Mouse (Mus musculus) layer of hippocampus, adult 2 months (tissue): ENCODE measurements around the gene Prkd2. TPM values are rescaled to one million over a fixed set of nuclear protein-coding genes. Genes with fewer than 3 reads are reported as not detected.

Experiments used
- DNase-seq, 2 experiments: peaks; one replicate each; pipeline ENCODE4 v3.0.0; 2022; ENCODE audit warnings: low spot score in 2 of 2
- H3K27ac ChIP-seq: fragments of 200-600 bp; 2 replicates; pipeline ENCODE4 v1.8.1; 2022
- H3K4me3 ChIP-seq: fragments of 200-600 bp; 2 replicates; pipeline ENCODE4 v1.8.1; 2022; ENCODE audit warnings: mild to moderate bottlenecking
- CTCF ChIP-seq: fragments of 200-600 bp; conservative IDR thresholded peaks from 2 replicates; pipeline ENCODE4 v1.8.1; 2022; ENCODE audit warnings: antibody characterized with exemption, mild to moderate bottlenecking, moderate library complexity
- total RNA-seq, 2 experiments: library from RNA; stranded (reverse); gene quantifications; 2 replicates each; pipeline ENCODE4 v1.2.3; 2021

Prkd2 gene
- total RNA-seq, 2 experiments from 2014 or later: 6.5 to 7.3 TPM

DNA sequence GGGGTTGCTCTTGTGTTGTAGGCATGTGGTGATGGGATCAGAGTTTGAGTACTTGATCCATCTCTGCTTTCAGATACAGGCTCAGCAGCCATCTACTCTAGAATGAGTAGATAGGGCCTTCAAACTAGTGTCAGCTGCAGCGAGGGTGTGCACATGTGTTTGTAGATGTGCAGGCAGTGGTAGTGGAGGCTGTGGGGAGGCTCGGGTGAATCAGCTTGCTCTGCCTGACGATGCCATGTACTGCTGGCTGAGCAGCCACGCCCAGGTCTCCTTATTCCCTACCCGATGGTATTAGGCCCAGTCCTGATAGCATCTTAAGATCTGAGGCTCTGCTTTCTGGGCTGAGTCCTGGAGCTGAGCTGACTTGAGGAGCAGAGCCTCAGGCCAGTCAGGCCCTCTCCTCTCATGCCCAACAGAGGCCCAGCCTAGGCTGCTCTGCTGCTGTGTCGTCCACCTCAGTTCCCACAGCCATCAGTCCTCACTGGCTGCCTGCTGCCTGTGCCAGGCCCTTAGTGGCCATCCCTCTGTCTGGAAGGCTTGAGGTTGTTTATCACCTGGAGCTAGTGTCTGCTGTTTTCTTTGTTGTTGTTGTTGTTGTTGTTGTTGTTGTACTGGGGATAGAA is 3.8 kb upstream of the Prkd2 start:
- no peak for DNase-seq
- peak overlapping the region; percentile 51 for H3K27ac ChIP-seq
- no peak for TF ChIP-seq CTCF
- no peak overlapping the region for H3K4me3 ChIP-seq

- Histone ChIP-seq H3K27ac (peak overlapping the region; percentile 51; the same call in 1 of the 2 replicates), H3K4me3 (no peak overlapping the region)
- no peak for TF ChIP-seq CTCF
- no peak for DNase-seq
Observed at GRCm38 (mm10) chr7:16839427-16840108, 3.1 kb upstream of the Prkd2 start.

- Histone ChIP-seq H3K27ac (0 out of 2 replicates have a peak overlapping the region, but pooled peaks have one; percentile 21), H3K4me3 (no peak overlapping the region)
- DNase-seq: no peak
- no peak for TF ChIP-seq CTCF
Observed at GRCm38 (mm10) chr7:16840109-16840491, 2.6 kb upstream of the Prkd2 start.

DNA sequence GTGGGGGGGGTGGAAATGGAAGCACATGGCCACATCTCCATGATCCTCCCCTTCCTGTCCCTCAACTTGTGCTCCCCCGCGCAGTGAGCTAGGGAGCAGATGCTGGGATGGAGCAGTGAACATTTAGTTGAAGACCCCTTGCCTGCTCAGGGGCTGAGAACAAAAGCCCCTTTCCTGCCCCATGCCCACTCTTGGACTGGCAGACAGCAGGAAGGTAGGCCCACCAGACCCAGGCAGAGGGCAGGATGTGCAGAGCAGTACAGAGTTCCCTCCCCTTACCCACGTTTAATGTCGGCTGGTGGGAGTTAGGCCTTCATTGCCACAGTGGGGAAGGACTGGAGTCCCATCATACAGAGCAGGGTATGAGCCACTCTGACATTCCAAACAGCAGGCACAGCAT is 1.6 kb upstream of the Prkd2 start:
- peak overlapping the region; percentile 21; the same call in 1 of the 2 replicates for H3K27ac ChIP-seq

GRCm38 (mm10) chr7:16841561-16842560 is 841 bp upstream of the Prkd2 start:
- TF ChIP-seq CTCF: no peak
- Histone ChIP-seq H3K27ac (peak overlapping the region; percentile 57; the same call in 1 of the 2 replicates), H3K4me3 (no peak overlapping the region)
- DNase-seq: no peak

More for the DNA sequence above, 1.6 kb upstream of the Prkd2 start:
- no peak for DNase-seq
- no peak overlapping the region for H3K4me3 ChIP-seq
- no peak for TF ChIP-seq CTCF

DNA sequence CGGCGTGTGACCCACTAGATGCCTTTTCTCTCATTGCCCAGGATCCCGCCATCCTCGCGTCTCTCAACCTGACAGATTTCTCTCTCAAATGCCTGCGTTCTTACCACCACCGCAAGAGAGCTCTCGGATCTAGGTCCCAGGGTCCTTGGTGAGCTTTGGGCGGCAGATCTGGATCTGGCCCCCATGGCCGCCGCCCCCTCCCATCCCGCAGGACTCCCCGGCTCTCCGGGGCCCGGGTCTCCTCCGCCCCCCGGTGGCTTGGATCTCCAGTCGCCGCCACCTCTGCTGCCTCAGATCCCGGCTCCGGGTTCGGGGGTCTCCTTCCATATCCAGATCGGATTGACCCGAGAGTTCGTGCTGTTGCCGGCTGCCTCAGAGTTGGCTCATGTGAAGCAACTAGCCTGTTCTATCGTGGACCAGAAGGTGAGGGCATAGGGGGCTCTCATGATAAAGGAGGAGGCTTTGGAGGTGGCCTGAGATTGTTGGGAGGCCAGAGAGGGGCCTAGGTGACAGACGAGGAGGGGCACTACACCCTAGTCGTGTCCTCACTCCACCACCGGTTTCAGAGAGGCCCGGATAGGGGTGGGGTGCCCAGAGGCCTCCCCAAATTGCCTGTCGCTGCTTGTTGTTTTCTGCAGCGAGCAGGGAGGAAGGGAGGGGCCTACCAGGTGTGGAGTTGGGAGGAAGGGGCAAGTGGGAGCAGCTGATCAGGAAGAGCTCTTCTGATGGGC is 904 bp downstream of the Prkd2 start:
- H3K4me3 ChIP-seq: peak overlapping the region; percentile 54
- TF ChIP-seq CTCF: no peak
- H3K27ac ChIP-seq: peak overlapping the region; percentile 87
- DNase-seq: no peak

GRCm38 (mm10) chr7:16844696-16845071 is 2.0 kb downstream of the Prkd2 start:
- no peak for DNase-seq
- no peak for TF ChIP-seq CTCF
- Histone ChIP-seq H3K27ac (peak overlapping the region; percentile 87), H3K4me3 (peak overlapping the region; percentile 54)

DNA sequence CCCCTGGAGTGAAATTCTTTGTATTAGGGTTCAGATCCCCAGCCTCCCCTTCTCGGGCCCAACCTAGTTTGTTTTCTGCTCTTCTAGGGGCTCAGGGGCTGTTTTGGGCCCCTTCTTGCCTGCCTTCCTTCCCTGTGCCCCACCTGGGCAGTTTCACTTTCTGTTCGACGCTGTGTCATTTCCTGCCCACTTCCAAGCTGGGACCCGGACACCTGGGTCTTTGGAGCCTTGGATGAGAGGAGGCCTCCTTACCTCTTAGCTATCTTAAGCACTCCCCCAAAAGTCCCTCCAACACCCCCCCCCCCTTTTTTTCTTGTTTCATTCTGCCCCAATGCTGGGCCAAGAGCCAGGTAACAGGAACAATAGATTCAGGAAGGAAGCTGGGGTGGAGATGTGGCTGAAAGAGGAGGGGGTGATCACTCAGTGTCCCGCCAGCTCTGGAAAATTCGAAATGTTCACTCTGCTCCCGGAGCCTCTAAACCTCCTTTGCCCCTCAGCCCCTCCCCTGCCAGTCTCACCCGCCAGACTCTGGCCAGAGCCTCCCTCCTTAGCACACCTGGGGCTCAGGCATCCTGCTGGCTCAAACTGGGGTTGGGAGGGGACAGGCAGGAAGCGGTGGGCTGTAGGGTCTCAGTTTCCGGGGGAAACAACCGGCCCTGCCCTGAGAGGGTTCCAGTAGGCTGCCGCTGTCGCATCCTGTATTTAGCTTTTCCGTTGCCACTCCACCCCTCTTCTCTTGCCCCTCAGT is 2.5 kb downstream of the Prkd2 start:
- no peak for TF ChIP-seq CTCF
- H3K4me3 ChIP-seq: peak overlapping the region; percentile 54
- peak overlapping the region; percentile 87 for H3K27ac ChIP-seq
- DNase-seq: no peak

DNA sequence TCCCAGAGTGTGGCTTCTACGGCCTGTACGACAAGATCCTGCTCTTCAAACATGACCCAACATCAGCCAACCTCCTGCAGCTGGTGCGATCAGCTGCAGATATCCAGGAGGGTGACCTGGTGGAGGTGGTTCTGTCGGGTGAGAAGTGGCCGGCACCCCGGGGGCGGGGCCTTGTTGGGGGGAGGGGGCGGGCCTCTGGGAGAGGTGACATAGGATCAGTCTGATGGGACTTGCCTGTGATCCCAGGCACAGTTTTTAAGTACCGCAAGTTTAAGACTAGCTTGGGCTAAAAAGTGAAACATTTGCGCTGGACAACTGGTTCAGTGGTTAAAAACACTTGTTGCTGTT is 3.1 kb downstream of the Prkd2 start:
- Histone ChIP-seq H3K27ac (peak overlapping the region; percentile 74), H3K4me3 (peak overlapping the region; percentile 26)
- TF ChIP-seq CTCF: no peak
- DNase-seq: no peak

DNA sequence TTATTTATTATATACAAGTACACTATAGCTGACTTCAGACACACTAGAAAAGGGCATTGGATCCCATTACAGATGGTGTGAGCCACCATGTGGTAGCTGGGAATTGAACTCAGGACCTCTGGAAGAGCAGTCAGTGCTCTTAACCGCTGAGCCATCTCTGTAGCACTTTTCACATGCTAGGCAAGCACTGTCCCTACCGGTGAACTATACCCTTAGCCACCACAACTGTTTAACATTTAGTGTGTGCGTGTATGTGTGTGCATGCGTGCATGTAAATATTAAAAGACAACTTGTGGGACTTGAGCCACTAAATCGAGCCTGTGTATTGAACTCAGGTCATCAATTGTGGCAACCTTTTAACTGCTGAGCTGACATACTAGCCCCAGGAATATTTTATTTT is 4.1 kb downstream of the Prkd2 start:
- no peak for DNase-seq
- Histone ChIP-seq H3K4me3 (no peak overlapping the region), H3K27ac (no peak overlapping the region)
- TF ChIP-seq CTCF: no peak

DNA sequence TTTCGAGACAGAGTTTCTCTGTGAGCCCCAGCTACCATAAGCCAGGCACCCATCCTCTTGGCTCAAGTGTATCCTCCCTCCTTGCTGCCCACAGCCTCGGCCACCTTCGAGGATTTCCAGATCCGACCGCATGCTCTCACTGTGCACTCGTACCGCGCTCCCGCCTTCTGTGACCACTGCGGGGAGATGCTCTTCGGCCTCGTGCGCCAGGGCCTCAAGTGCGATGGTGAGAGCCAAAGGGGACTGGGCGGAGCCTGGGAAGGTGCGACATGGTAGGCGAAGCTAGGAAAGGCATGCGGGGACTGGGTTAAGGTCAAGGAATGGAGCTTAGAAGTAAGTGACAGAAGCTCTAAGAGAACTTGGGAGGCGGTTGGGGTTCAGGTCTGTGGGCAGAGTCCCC is 4.8 kb downstream of the Prkd2 start:
- H3K4me3 ChIP-seq: no peak overlapping the region
- DNase-seq: no peak
- TF ChIP-seq CTCF: no peak
- H3K27ac ChIP-seq: no peak overlapping the region

DNA sequence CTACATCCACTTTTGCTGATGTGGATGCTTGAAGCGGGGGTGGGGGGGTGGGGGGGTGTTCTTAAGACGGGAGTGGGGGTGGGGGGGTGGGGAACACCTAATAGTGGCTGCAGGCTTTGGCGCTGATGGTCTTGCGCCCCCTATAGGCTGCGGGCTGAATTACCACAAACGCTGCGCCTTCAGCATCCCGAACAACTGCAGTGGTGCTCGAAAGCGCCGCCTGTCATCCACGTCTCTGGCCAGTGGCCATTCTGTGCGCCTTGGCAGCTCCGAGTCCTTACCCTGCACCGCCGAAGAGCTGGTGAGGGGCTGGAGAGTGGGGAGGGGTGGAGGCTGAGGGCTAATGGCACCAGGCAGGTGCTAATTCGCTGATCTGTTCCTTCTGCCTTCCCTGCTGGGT is 5.9 kb downstream of the Prkd2 start:
- DNase-seq: peak; percentile 53 to 85
- Histone ChIP-seq H3K27ac (no peak overlapping the region), H3K4me3 (peak overlapping the region; percentile 17; the same call in 1 of the 2 replicates)
- TF ChIP-seq CTCF: peak; percentile 80
